ENCODE assay signal across 24 mouse cellular contexts in genomic region chr7:50419976-50420375, GRCm38 (mm10).
DNase-seq lines count a peak whose midpoint lies in the region; ATAC-seq and TF ChIP-seq lines count a peak whose summit lies in the region.
"Had no signal": no experiment of that assay in that cellular context is flagged by ENCODE, and none has a peak within 500 bp of the region (broad histone marks: within the 10 kb centered on the region; RNA-seq: fewer than 3 reads in every experiment).

No protein-coding gene starts in this region.

- ATAC-seq in lung, embryonic 14.5 days (ENCODE audit: insufficient read depth), result no peak
- ATAC-seq: forebrain, embryonic 13.5 days; forebrain, embryonic 16.5 days; hindbrain, postnatal 0 days; inflammation-experienced regulatory T-cells, adult 6 months; intestine, embryonic 16.5 days; Patski had no signal

- DNase-seq in adrenal gland, adult (ENCODE audit: inconsistent age in 2 of 2, low spot score in 1 of 2), result peak; percentile 5 to 53
- no peak for DNase-seq in adrenal gland, postnatal 25 days
- DNase-seq in adrenal gland, postnatal 14 days, result peak; percentile 11
- DNase-seq in adrenal gland, adult 18-20 months (ENCODE audit: low spot score in 2 of 2), result no peak
- DNase-seq in lung, embryonic 14.5 days, result peak; percentile 78
- DNase-seq in lung, postnatal 36 days, result no peak
- DNase-seq: cerebellum, adult 18-20 months; cerebellum, adult 9-10 months; cerebellum, postnatal 14 days; gastrocnemius, postnatal 10 days; gastrocnemius, postnatal 36 days; heart, adult 2 months; heart, postnatal 14 days; heart, postnatal 4 days had no signal

- H3K4me2 ChIP-seq in lung, embryonic 14.5 days, result no peak overlapping the region
- H3K4me2 ChIP-seq: forebrain, embryonic 13.5 days; heart, embryonic 13.5 days; hindbrain, embryonic 14.5 days had no signal

- H3K9ac ChIP-seq in lung, embryonic 14.5 days, result no peak overlapping the region
- H3K9ac ChIP-seq: forebrain, embryonic 13.5 days; heart, embryonic 13.5 days; hindbrain, embryonic 14.5 days had no signal

- no peak for TF ChIP-seq CTCF in lung, embryonic 14.5 days (IDR thresholded peaks at IDR 0.05; ENCODE audit: low read depth)

- no peaks in the 10 kb centered on the region for H3K9me3 ChIP-seq in lung, embryonic 14.5 days (ENCODE audit: low read depth, low read length)
- H3K9me3 ChIP-seq: forebrain, embryonic 10.5 days; forebrain, embryonic 13.5 days; heart, embryonic 10.5 days; heart, embryonic 13.5 days had no signal

- H3K4me1 ChIP-seq in lung, embryonic 14.5 days (ENCODE audit: insufficient read depth), result no peaks in the 10 kb centered on the region
- H3K4me1 ChIP-seq: forebrain, embryonic 10.5 days; forebrain, embryonic 13.5 days; heart, embryonic 10.5 days; heart, embryonic 13.5 days had no signal

- no peaks in the 10 kb centered on the region for H3K27me3 ChIP-seq in lung, embryonic 14.5 days (ENCODE audit: insufficient read depth, low read length)
- H3K27me3 ChIP-seq: forebrain, embryonic 13.5 days; heart, embryonic 13.5 days; Patski had no signal

- H3K36me3 ChIP-seq in lung, embryonic 14.5 days (ENCODE audit: insufficient read depth), result no peaks in the 10 kb centered on the region
- H3K36me3 ChIP-seq: forebrain, embryonic 10.5 days; heart, embryonic 10.5 days; heart, embryonic 13.5 days had no signal

- H3K27ac ChIP-seq in lung, embryonic 14.5 days (ENCODE audit: low read depth), result no peak overlapping the region
- H3K27ac ChIP-seq: forebrain, embryonic 10.5 days; forebrain, embryonic 13.5 days; heart, adult 2 months; heart, embryonic 10.5 days; heart, embryonic 13.5 days; hindbrain, embryonic 14.5 days; hindbrain, postnatal 0 days had no signal

- WGBS in lung, embryonic 14.5 days, result 33% methylated on average over 2 of the region's 2 CpGs

- no peak overlapping the region for H3K4me3 ChIP-seq in lung, embryonic 14.5 days (ENCODE audit: low read depth, low read length)
- H3K4me3 ChIP-seq: forebrain, embryonic 10.5 days; forebrain, embryonic 13.5 days; heart, adult 2 months; heart, embryonic 10.5 days; heart, embryonic 13.5 days had no signal

Comparison
In these comparisons a context has a peak if more than half of its experiments do, and no peak if none do; other contexts are left out.
1. DNase-seq: peak in adrenal gland, adult (2 of 2), adrenal gland, postnatal 14 days (single experiment) and lung, embryonic 14.5 days (single experiment); none in adrenal gland, postnatal 25 days (single experiment), adrenal gland, adult 18-20 months (0 of 2) and lung, postnatal 36 days (single experiment).